Mouse (Mus musculus): ENCODE results near the gene Smpd1. TPM values are rescaled to one million over a fixed set of nuclear protein-coding genes. Genes with fewer than 3 reads are reported as not detected.

The Smpd1 gene
- total and polyA plus RNA-seq, 3 experiments: 22.2 to 98.7 (median 32.3) TPM

GRCm38 (mm10) chr7:105515178-105515577 is 39.0 kb upstream of the Smpd1 start:
- H3K9me3 ChIP-seq (replicated peaks; ENCODE audit: insufficient read depth, low read length): no peaks in the 10 kb centered on the region
- H3K9ac ChIP-seq (ENCODE audit: control insufficient read depth, low read depth, low read length, poor library complexity, severe bottlenecking): no peak overlapping the region
- H3K4me3 ChIP-seq (ENCODE audit: control insufficient read depth in 1 of 2, insufficient read depth in 1 of 2, low read depth in 2 of 2, low read length in 2 of 2): no peak overlapping the region
- no peaks in the 10 kb centered on the region for H3K36me3 ChIP-seq (ENCODE audit: control insufficient read depth in 1 of 2, insufficient read depth in 2 of 2, low read length in 2 of 2)
- H3K27me3 ChIP-seq (ENCODE audit: control insufficient read depth in 1 of 2, insufficient read depth in 2 of 2, low read length in 2 of 2): peaks cover 0 to 4% of the 10 kb centered on the region in 2 experiments; a peak in 2 of 4 replicates
- no peaks in the 10 kb centered on the region for H3K4me1 ChIP-seq (ENCODE audit: control insufficient read depth in 1 of 2, insufficient read depth in 2 of 2, low read length in 2 of 2)
- DNase-seq (ENCODE audit: low read depth, low spot score): peak; percentile 44
- no peak overlapping the region for H3K27ac ChIP-seq (ENCODE audit: control insufficient read depth, low read depth, low read length)
- peak; percentile 72 for TF ChIP-seq SMC3 (IDR thresholded peaks at IDR 0.05; ENCODE audit: low read depth, low read length)
- no peak for TF ChIP-seq USF1 (IDR thresholded peaks at IDR 0.05; ENCODE audit: low read depth, low read length)
- no peak for TF ChIP-seq ETS1 (IDR thresholded peaks at IDR 0.05; ENCODE audit: low read depth, low read length)
- TF ChIP-seq MYB (IDR thresholded peaks at IDR 0.05; ENCODE audit: low read depth, low read length): no peak
- TF ChIP-seq CTCF (IDR thresholded peaks at IDR 0.05 in 2 of 3, conservative IDR thresholded peaks at IDR 0.05 in 1 of 3; ENCODE audit: control insufficient read depth in 1 of 3, insufficient read depth in 1 of 3, low read depth in 2 of 3, low read length in 3 of 3, poor library complexity in 1 of 3, severe bottlenecking in 1 of 3): peak; percentile 78 to 92 (median 88)
- no peak for TF ChIP-seq SIN3A (IDR thresholded peaks at IDR 0.05; ENCODE audit: low read length)
- TF ChIP-seq TBP (IDR thresholded peaks at IDR 0.05; ENCODE audit: low read depth, low read length): no peak
- TF ChIP-seq POLR2AphosphoS2 (IDR thresholded peaks at IDR 0.05; ENCODE audit: low read length): no peak
- peak; percentile 62; the same call in 1 of the 2 replicates for TF ChIP-seq ZC3H11A (IDR thresholded peaks at IDR 0.05; ENCODE audit: low read depth, low read length)
- TF ChIP-seq BHLHE40 (IDR thresholded peaks at IDR 0.05; ENCODE audit: borderline replicate concordance, low read depth, low read length): no peak
- TF ChIP-seq RAD21 (IDR thresholded peaks at IDR 0.05; ENCODE audit: low read depth, low read length): peak; percentile 80
- no peaks in the 10 kb centered on the region for H3K79me2 ChIP-seq (ENCODE audit: control insufficient read depth, insufficient read depth, low read length, poor library complexity)

DNA sequence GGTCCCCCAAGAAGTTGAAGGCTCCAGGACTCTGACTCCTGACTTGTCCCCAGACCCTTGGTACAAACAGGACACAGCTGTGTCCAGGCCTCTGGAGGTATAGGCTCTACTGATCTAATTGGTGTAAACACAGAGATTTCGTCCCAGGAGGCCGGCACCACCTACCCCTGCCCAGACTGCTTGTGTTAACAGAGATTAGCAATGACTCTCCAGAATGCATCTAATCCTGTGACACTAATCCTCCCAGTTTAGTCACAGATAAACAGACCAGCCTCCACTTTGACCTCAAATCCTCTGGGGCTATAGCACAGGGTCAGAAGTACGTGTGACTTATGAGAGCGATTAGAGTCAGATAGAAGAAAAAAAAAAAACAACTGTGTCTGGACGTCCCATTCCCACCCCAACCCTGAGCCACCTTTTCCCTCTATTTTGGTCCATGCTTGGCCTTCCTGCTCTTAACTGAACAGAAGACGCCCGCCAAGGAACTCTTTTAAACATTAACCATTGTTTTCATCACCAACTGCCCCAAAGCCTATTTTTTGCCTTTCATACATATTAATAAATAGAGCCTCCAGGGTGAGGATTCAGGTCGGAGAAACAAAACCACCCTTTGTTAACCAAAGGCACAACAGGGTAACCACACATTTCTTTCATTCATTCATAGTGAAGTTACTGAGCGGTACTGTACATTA is 37.3 kb upstream of the Smpd1 start:
- H3K4me1 ChIP-seq (ENCODE audit: control insufficient read depth in 1 of 2, insufficient read depth in 2 of 2, low read length in 2 of 2): no peaks in the 10 kb centered on the region
- H3K9ac ChIP-seq (ENCODE audit: control insufficient read depth, low read depth, low read length, poor library complexity, severe bottlenecking): no peak overlapping the region
- no peaks in the 10 kb centered on the region for H3K9me3 ChIP-seq (replicated peaks; ENCODE audit: insufficient read depth, low read length)
- no peak overlapping the region for H3K27ac ChIP-seq (ENCODE audit: control insufficient read depth, low read depth, low read length)
- H3K4me3 ChIP-seq (ENCODE audit: control insufficient read depth in 1 of 2, insufficient read depth in 1 of 2, low read depth in 2 of 2, low read length in 2 of 2): no peak overlapping the region
- no peak for DNase-seq (ENCODE audit: low read depth, low spot score)
- peaks cover 0 to 8% of the 10 kb centered on the region in 2 experiments; a peak in 3 of 4 replicates for H3K27me3 ChIP-seq (ENCODE audit: control insufficient read depth in 1 of 2, insufficient read depth in 2 of 2, low read length in 2 of 2)
- no peaks in the 10 kb centered on the region for H3K79me2 ChIP-seq (ENCODE audit: control insufficient read depth, insufficient read depth, low read length, poor library complexity)
- TF ChIP-seq USF1 (IDR thresholded peaks at IDR 0.05; ENCODE audit: low read depth, low read length) (no peak), ETS1 (IDR thresholded peaks at IDR 0.05; ENCODE audit: low read depth, low read length) (no peak), POLR2AphosphoS5 (IDR thresholded peaks at IDR 0.05; ENCODE audit: borderline replicate concordance, low read depth, low read length) (no peak), GABPA (IDR thresholded peaks at IDR 0.05; ENCODE audit: low read depth, low read length) (no peak), E2F4 (IDR thresholded peaks at IDR 0.05; ENCODE audit: borderline replicate concordance, low read depth, low read length) (no peak), TCF12 (IDR thresholded peaks at IDR 0.05; ENCODE audit: low read depth, low read length) (no peak), MAZ (IDR thresholded peaks at IDR 0.05; ENCODE audit: low read depth, low read length) (no peak), MXI1 (IDR thresholded peaks at IDR 0.05; ENCODE audit: low read depth, low read length) (no peak), MYB (IDR thresholded peaks at IDR 0.05; ENCODE audit: low read depth, low read length) (no peak)
- no peaks in the 10 kb centered on the region for H3K36me3 ChIP-seq (ENCODE audit: control insufficient read depth in 1 of 2, insufficient read depth in 2 of 2, low read length in 2 of 2)

All from MEL (cell line).